Mouse (Mus musculus) intestine, embryonic 15.5 days (tissue): Measurements from ENCODE around the gene Sema3b. TPM values are rescaled to one million over a fixed set of nuclear protein-coding genes. Genes with fewer than 3 reads are reported as not detected.
A peak's percentile ranks its signal among the peaks of the same experiment; 100 is the strongest.
"Not testable (repeated sequence)": the region's sequence is repeated elsewhere in the genome, so short reads cannot be mapped to it uniquely, and the experiment has no call there.

Experiments used
- ATAC-seq: fragments of 200-750 bp; cut with Nextera tagmentation; 2 replicates; pipeline ENCODE4 v1.8.0; 2017; ENCODE audit warnings: moderate TSS enrichment, moderate library complexity
- H3K27ac ChIP-seq: fragments of 300-500 bp; sonication (generic); 2 replicates; pipeline ENCODE4 v1.5.1; 2015; ENCODE audit warnings: mild to moderate bottlenecking, inconsistent platforms
- H3K27me3 ChIP-seq: fragments of 300-500 bp; sonication (generic); replicated peaks from 2 replicates; pipeline ENCODE4 v1.6.1; 2015; ENCODE audit warnings: inconsistent platforms
- H3K36me3 ChIP-seq: fragments of 300-500 bp; sonication (generic); 2 replicates; pipeline ENCODE4 v1.6.1; 2015; ENCODE audit warnings: inconsistent platforms
- H3K4me1 ChIP-seq: fragments of 300-500 bp; sonication (generic); replicated peaks from 2 replicates; pipeline ENCODE4 v1.6.1; 2015; ENCODE audit warnings: inconsistent platforms
- H3K4me2 ChIP-seq: fragments of 300-500 bp; sonication (generic); replicated peaks from 2 replicates; pipeline ENCODE4 v1.6.1; 2015; ENCODE audit warnings: mild to moderate bottlenecking, inconsistent platforms
- H3K4me3 ChIP-seq: fragments of 300-500 bp; sonication (generic); replicated peaks from 2 replicates; pipeline ENCODE4 v1.5.1; 2015; ENCODE audit warnings: inconsistent platforms
- H3K9ac ChIP-seq: fragments of 300-500 bp; sonication (generic); 2 replicates; pipeline ENCODE4 v1.6.1; 2015; ENCODE audit warnings: inconsistent platforms
- H3K9me3 ChIP-seq: fragments of 300-500 bp; sonication (generic); 2 replicates; pipeline ENCODE4 v1.6.1; 2016; ENCODE audit warnings: inconsistent platforms
- WGBS: fragments of 180-500 bp; shearing (Covaris S2); methylation state at CpG from one replicate; pipeline ENCODE4 v1.1.7; 2015; 5-methylcytosine and 5-hydroxymethylcytosine counted together
- polyA plus RNA-seq: library from polyadenylated mRNA; unstranded; fragments of >200 nt; fragmentation: Nextera tagmentation; extraction: Ambion mirVana; gene quantifications from 2 replicates; pipeline ENCODE4 v1.2.1, GENCODE M21; 2015

Sema3b gene
- polyA plus RNA-seq, 1 experiment from 2014 or later: 34.7 TPM

GRCm38 (mm10) chr9:107581584-107581983, 27.4 kb downstream of the Sema3b start:
- 70% methylated on average over 4 of the region's 4 CpGs for WGBS
- H3K27ac ChIP-seq: peak overlapping the region; percentile 90; the same call in 1 of the 2 replicates

GRCm38 (mm10) chr9:107580501-107581317, 28.3 kb downstream of the Sema3b start, which contains the start of gene Hyal3:
Gene Hyal3 (plus strand): TSS chr9:107580818.
- no peaks in the 10 kb centered on the region for H3K27me3 ChIP-seq
- peak within 1 kb of the TSS; percentile 71 for H3K9ac ChIP-seq
- under 1% methylated on average over 32 of the region's 32 CpGs for WGBS
- peak within 1 kb of the TSS; percentile 90 for H3K27ac ChIP-seq
- H3K4me3 ChIP-seq: peak within 1 kb of the TSS; percentile 57
- peaks cover 36% of the 10 kb centered on the region for H3K4me1 ChIP-seq
- no peaks in the 10 kb centered on the region for H3K9me3 ChIP-seq
- peak; percentile 81 for ATAC-seq
- H3K36me3 ChIP-seq: peaks cover 9% of the 10 kb centered on the region
- peak within 1 kb of the TSS; percentile 86 for H3K4me2 ChIP-seq

More at GRCm38 (mm10) chr9:107581584-107581983, 27.4 kb downstream of the Sema3b start:
- H3K9ac ChIP-seq: peak overlapping the region; percentile 71
- ATAC-seq: no peak
- H3K4me2 ChIP-seq: peak overlapping the region; percentile 86
- no peaks in the 10 kb centered on the region for H3K9me3 ChIP-seq
- H3K27me3 ChIP-seq: no peaks in the 10 kb centered on the region
- H3K36me3 ChIP-seq: peaks cover 9% of the 10 kb centered on the region
- H3K4me1 ChIP-seq: peaks cover 29% of the 10 kb centered on the region
- peak overlapping the region; percentile 57 for H3K4me3 ChIP-seq

GRCm38 (mm10) chr9:107579023-107579900, 29.8 kb downstream of the Sema3b start:
- 96% methylated on average over 14 of the region's 14 CpGs for WGBS
- Histone ChIP-seq H3K4me2 (no peak overlapping the region), H3K4me1 (peaks cover 36% of the 10 kb centered on the region), H3K36me3 (peaks cover 12% of the 10 kb centered on the region), H3K27me3 (no peaks in the 10 kb centered on the region), H3K9me3 (no peaks in the 10 kb centered on the region), H3K4me3 (no peak overlapping the region), H3K27ac (no peak overlapping the region; the same call in 1 of the 2 replicates), H3K9ac (no peak overlapping the region)
- no peak for ATAC-seq

GRCm38 (mm10) chr9:107578587-107578986, 30.4 kb downstream of the Sema3b start, which contains the start of gene Naa80:
Gene Naa80 (plus strand): TSS chr9:107578887.
- 69% methylated on average over 3 of the region's 3 CpGs for WGBS
- peaks cover 36% of the 10 kb centered on the region for H3K4me1 ChIP-seq
- no peak within 1 kb of the TSS; the same call in 1 of the 2 replicates for H3K27ac ChIP-seq
- H3K4me3 ChIP-seq: no peak within 1 kb of the TSS
- 0 out of 2 replicates have a peak within 1 kb of the TSS, but pooled peaks have one; percentile 8 for H3K9ac ChIP-seq
- H3K27me3 ChIP-seq: no peaks in the 10 kb centered on the region
- no peak for ATAC-seq
- H3K36me3 ChIP-seq: peaks cover 10% of the 10 kb centered on the region
- no peaks in the 10 kb centered on the region for H3K9me3 ChIP-seq
- no peak within 1 kb of the TSS for H3K4me2 ChIP-seq

- H3K4me1 ChIP-seq: peaks cover 36% of the 10 kb centered on the region
- no peak overlapping the region for H3K4me2 ChIP-seq
- H3K4me3 ChIP-seq: no peak overlapping the region
Measured at GRCm38 (mm10) chr9:107577871-107578270, 31.2 kb downstream of the Sema3b start.

GRCm38 (mm10) chr9:107576357-107577107, 32.5 kb downstream of the Sema3b start, which contains the start of gene Hyal1:
Gene Hyal1 (plus strand): TSS chr9:107576927.
- Histone ChIP-seq H3K27ac (peak within 1 kb of the TSS; percentile 59), H3K27me3 (no peaks in the 10 kb centered on the region), H3K4me3 (peak within 1 kb of the TSS; percentile 36), H3K9me3 (no peaks in the 10 kb centered on the region), H3K36me3 (peaks cover 17% of the 10 kb centered on the region), H3K4me2 (peak within 1 kb of the TSS; percentile 67), H3K9ac (peak within 1 kb of the TSS; percentile 50), H3K4me1 (peaks cover 36% of the 10 kb centered on the region)
- 18% methylated on average over 16 of the region's 16 CpGs for WGBS
- ATAC-seq: peak; percentile 74

More at GRCm38 (mm10) chr9:107577871-107578270, 31.2 kb downstream of the Sema3b start:
- no peaks in the 10 kb centered on the region for H3K9me3 ChIP-seq
- H3K36me3 ChIP-seq: peaks cover 8% of the 10 kb centered on the region
- 0 out of 2 replicates have a peak overlapping the region, but pooled peaks have one; percentile 8 for H3K9ac ChIP-seq
- H3K27ac ChIP-seq: no peak overlapping the region
- WGBS: 90% methylated on average over 10 of the region's 10 CpGs
- no peaks in the 10 kb centered on the region for H3K27me3 ChIP-seq
- ATAC-seq: no peak

GRCm38 (mm10) chr9:107575579-107576356, 33.3 kb downstream of the Sema3b start:
- no peak overlapping the region for H3K9ac ChIP-seq
- H3K36me3 ChIP-seq: peaks cover 22% of the 10 kb centered on the region
- peaks cover 38% of the 10 kb centered on the region for H3K4me1 ChIP-seq
- no peaks in the 10 kb centered on the region for H3K9me3 ChIP-seq
- H3K4me3 ChIP-seq: no peak overlapping the region
- peak overlapping the region; percentile 59 for H3K27ac ChIP-seq
- no peaks in the 10 kb centered on the region for H3K27me3 ChIP-seq
- 61% methylated on average over 14 of the region's 14 CpGs for WGBS
- peak; percentile 75 for ATAC-seq
- H3K4me2 ChIP-seq: peak overlapping the region; percentile 1; the same call in 1 of the 2 replicates

GRCm38 (mm10) chr9:107573774-107574173, 35.3 kb downstream of the Sema3b start:
- not testable (repeated sequence) for H3K4me3 ChIP-seq, H3K4me2 ChIP-seq, H3K9ac ChIP-seq, H3K27ac ChIP-seq, H3K9me3 ChIP-seq, H3K27me3 ChIP-seq, ATAC-seq
- WGBS: 83% methylated on average over 6 of the region's 6 CpGs
- Histone ChIP-seq H3K4me1 (peaks cover 45% of the 10 kb centered on the region), H3K36me3 (peaks cover 27% of the 10 kb centered on the region)

- Histone ChIP-seq H3K9ac (no peak overlapping the region), H3K36me3 (peaks cover 27% of the 10 kb centered on the region), H3K27me3 (no peaks in the 10 kb centered on the region), H3K4me3 (no peak overlapping the region), H3K4me1 (peaks cover 51% of the 10 kb centered on the region), H3K27ac (no peak overlapping the region), H3K4me2 (no peak overlapping the region), H3K9me3 (no peaks in the 10 kb centered on the region)
- no peak for ATAC-seq
- WGBS: 97% methylated on average over 2 of the region's 2 CpGs
Measured at GRCm38 (mm10) chr9:107572327-107572662, 36.7 kb downstream of the Sema3b start.

- no peaks in the 10 kb centered on the region for H3K27me3 ChIP-seq
- peaks cover 27% of the 10 kb centered on the region for H3K36me3 ChIP-seq
- peak overlapping the region; percentile 72 for H3K4me2 ChIP-seq
- H3K9ac ChIP-seq: no peak overlapping the region
- H3K4me3 ChIP-seq: no peak overlapping the region
- H3K4me1 ChIP-seq: peaks cover 50% of the 10 kb centered on the region
- 82% methylated on average over 22 of the region's 22 CpGs for WGBS
- peak overlapping the region; percentile 14; the same call in 1 of the 2 replicates for H3K27ac ChIP-seq
- no peaks in the 10 kb centered on the region for H3K9me3 ChIP-seq
- no peak for ATAC-seq
Measured at GRCm38 (mm10) chr9:107571534-107572326, 37.3 kb downstream of the Sema3b start.
